ENCODE assay signal across 9 mouse cellular contexts in genomic region chr5:116309383-116309801, GRCm38 (mm10). TPM values are rescaled to one million over a fixed set of nuclear protein-coding genes. Genes with fewer than 3 reads are reported as not detected.
DNase-seq lines count a peak whose midpoint lies in the region; ATAC-seq and TF ChIP-seq lines count a peak whose summit lies in the region.
"Had no signal": no experiment of that assay in that cellular context is flagged by ENCODE, and none has a peak within 500 bp of the region (broad histone marks: within the 10 kb centered on the region; RNA-seq: fewer than 3 reads in every experiment).

No protein-coding gene starts in this region.

- WGBS in forebrain, embryonic 13.5 days, result 35% methylated on average over 6 of the region's 6 CpGs
- WGBS in forebrain, embryonic 10.5 days, result 62% methylated on average over 6 of the region's 6 CpGs
- WGBS in heart, embryonic 13.5 days, result 16% methylated on average over 6 of the region's 6 CpGs

- in situ Hi-C loops in ES-E14 (cut with MboI; ENCODE audit: low sequenced_read_pairs in 2 of 2, unreplicated experiment in 2 of 2), result no loop called here

- no peak for DNase-seq in forebrain, embryonic 10.5 days (ENCODE audit: extremely low spot score, low spot score)
- no peak for DNase-seq in ES-E14 (ENCODE audit: low read depth, low spot score)
- peak; percentile 56 to 67 for DNase-seq in kidney, postnatal 36 days
- no peak for DNase-seq in left cerebral cortex, postnatal 25 days (ENCODE audit: low spot score in 2 of 2)
- no peak for DNase-seq in spleen, postnatal 36 days (ENCODE audit: low spot score in 2 of 2)
- no peak for DNase-seq in natural killer cell, adult 2 months (ENCODE audit: low spot score in 2 of 2)

- H3K9me3 ChIP-seq in forebrain, embryonic 13.5 days (replicated peaks), result 0 out of 2 replicates have a peak, but pooled peaks cover 7% of the 10 kb centered on the region
- peaks cover 4% of the 10 kb centered on the region; the same call in 1 of the 2 replicates for H3K9me3 ChIP-seq in forebrain, embryonic 10.5 days
- no peaks in the 10 kb centered on the region for H3K9me3 ChIP-seq in ES-E14 (ENCODE audit: control insufficient read depth, insufficient read depth, low read depth, low read length)
- H3K9me3 ChIP-seq in heart, embryonic 13.5 days, result 0 out of 2 replicates have a peak, but pooled peaks cover 4% of the 10 kb centered on the region

- no peak overlapping the region for H3K4me2 ChIP-seq in forebrain, embryonic 13.5 days
- H3K4me2 ChIP-seq in heart, embryonic 13.5 days, result peak overlapping the region; percentile 35

- intact Hi-C loops in left cerebral cortex, postnatal 25 days (cut with DNase I), result no loop called here

- H3K36me3 ChIP-seq in forebrain, embryonic 13.5 days (ENCODE audit: poor library complexity, severe bottlenecking), result no peaks in the 10 kb centered on the region
- H3K36me3 ChIP-seq in forebrain, embryonic 10.5 days (replicated peaks), result no peaks in the 10 kb centered on the region
- no peaks in the 10 kb centered on the region for H3K36me3 ChIP-seq in ES-E14 (ENCODE audit: control insufficient read depth, insufficient read depth, low read length, poor library complexity, severe bottlenecking)
- H3K36me3 ChIP-seq in heart, embryonic 13.5 days, result no peaks in the 10 kb centered on the region

- peaks cover 16% of the 10 kb centered on the region for H3K4me1 ChIP-seq in forebrain, embryonic 13.5 days
- H3K4me1 ChIP-seq in forebrain, embryonic 10.5 days, result peaks cover 19% of the 10 kb centered on the region
- peaks cover 0 to 10% of the 10 kb centered on the region in 2 experiments; a peak in 2 of 4 replicates for H3K4me1 ChIP-seq in ES-E14 (ENCODE audit: control insufficient read depth in 2 of 2, insufficient read depth in 2 of 2, low read length in 2 of 2, poor library complexity in 1 of 2)
- H3K4me1 ChIP-seq in heart, embryonic 13.5 days, result peaks cover 11% of the 10 kb centered on the region

- no peak overlapping the region for H3K9ac ChIP-seq in forebrain, embryonic 13.5 days
- H3K9ac ChIP-seq in ES-E14 (ENCODE audit: insufficient read depth, low read depth, low read length, poor library complexity, severe bottlenecking), result 0 out of 2 replicates have a peak overlapping the region, but pooled peaks have one; percentile 21
- peak overlapping the region; percentile 50; the same call in 1 of the 2 replicates for H3K9ac ChIP-seq in heart, embryonic 13.5 days

- peaks cover 86% of the 10 kb centered on the region for H3K27me3 ChIP-seq in forebrain, embryonic 13.5 days
- peaks cover 90% of the 10 kb centered on the region for H3K27me3 ChIP-seq in forebrain, embryonic 10.5 days (ENCODE audit: poor library complexity, severe bottlenecking)
- no peaks in the 10 kb centered on the region for H3K27me3 ChIP-seq in heart, embryonic 13.5 days (replicated peaks)
- H3K27me3 ChIP-seq: CH12.LX had no signal

- no peak for ATAC-seq in forebrain, embryonic 13.5 days
- peak; percentile 49; the same call in 1 of the 2 replicates for ATAC-seq in heart, embryonic 13.5 days (ENCODE audit: extremely low read depth, insufficient number of reproducible peaks, low FRiP score, low TSS enrichment)

- 0 out of 2 replicates have a peak overlapping the region, but pooled peaks have one; percentile 40 for H3K27ac ChIP-seq in forebrain, embryonic 13.5 days
- no peak overlapping the region for H3K27ac ChIP-seq in forebrain, embryonic 10.5 days
- H3K27ac ChIP-seq in ES-E14 (ENCODE audit: insufficient read depth, low read depth, low read length, poor library complexity, severe bottlenecking), result no peak overlapping the region
- H3K27ac ChIP-seq in heart, embryonic 13.5 days (replicated peaks), result peak overlapping the region; percentile 73

- H3K4me3 ChIP-seq in forebrain, embryonic 13.5 days, result no peak overlapping the region
- no peak overlapping the region for H3K4me3 ChIP-seq in forebrain, embryonic 10.5 days
- H3K4me3 ChIP-seq in ES-E14 (ENCODE audit: insufficient read depth in 1 of 2, low read depth in 1 of 2, low read length in 2 of 2, poor library complexity in 1 of 2, severe bottlenecking in 1 of 2), result peak overlapping the region in 1 of 2 experiments; percentile 47; a peak in 2 of 4 replicates
- 0 out of 2 replicates have a peak overlapping the region, but pooled peaks have one; percentile 13 for H3K4me3 ChIP-seq in heart, embryonic 13.5 days

TF ChIP-seq in ES-E14, 5 proteins besides CTCF, POLR2A, EP300 and RAD21:
- TF ChIP-seq HCFC1 (IDR thresholded peaks at IDR 0.05; ENCODE audit: borderline replicate concordance, insufficient read depth, low read length) (no peak), ZNF384 (IDR thresholded peaks at IDR 0.05; ENCODE audit: low read depth, low read length) (no peak), CHD2 (IDR thresholded peaks at IDR 0.05; ENCODE audit: low read depth, low read length) (no peak), ZC3H11A (IDR thresholded peaks at IDR 0.05; ENCODE audit: borderline replicate concordance, low read depth, low read length) (no peak), MAFK (IDR thresholded peaks at IDR 0.05; ENCODE audit: insufficient read depth, low read depth, low read length) (no peak)

RNA-seq across cellular contexts. Expression of gene Ccdc60, which starts 20.6 kb away (rescaled TPM):
- 0.58 and 1.3 TPM in 2 replicates for polyA plus RNA-seq in forebrain, embryonic 13.5 days (2015; fragmentation: Nextera tagmentation; extraction: Ambion mirVana)
- 0.47 and 0.66 TPM in 2 replicates for polyA plus RNA-seq in forebrain, embryonic 10.5 days (2016; fragmentation: Nextera tagmentation; extraction: Ambion mirVana)
- total RNA-seq in ES-E14 (2012; rRNA removed), result 0.54 and 0.79 TPM in 2 replicates
- 0.37 and 0.59 TPM in 2 replicates for polyA plus RNA-seq in heart, embryonic 13.5 days (2015; fragmentation: Nextera tagmentation; extraction: Ambion mirVana)
- under 1 TPM; 0.14 to 0.16 TPM for total RNA-seq in left cerebral cortex, postnatal 25 days (2021)
- total RNA-seq: CH12.LX had no signal

Comparison
In these comparisons a context has a peak if more than half of its experiments do, and no peak if none do; other contexts are left out.
1. H3K27ac ChIP-seq: peak in forebrain, embryonic 13.5 days (single experiment) and heart, embryonic 13.5 days (single experiment); none in forebrain, embryonic 10.5 days (single experiment) and ES-E14 (single experiment).
2. DNase-seq: peak in kidney, postnatal 36 days (2 of 2); none in forebrain, embryonic 10.5 days (single experiment), ES-E14 (single experiment), left cerebral cortex, postnatal 25 days (0 of 2), spleen, postnatal 36 days (0 of 2) and natural killer cell, adult 2 months (0 of 2).